Mouse (Mus musculus): ENCODE results near the gene Slc35d2. TPM values are rescaled to one million over a fixed set of nuclear protein-coding genes. Genes with fewer than 3 reads are reported as not detected.

Gene Slc35d2
- total and polyA plus RNA-seq, 3 experiments: 1.3 to 3.1 (median 1.6) TPM

- Histone ChIP-seq H3K27ac (no peak overlapping the region), H3K9ac (ENCODE audit: low read depth, low read length) (no peak overlapping the region), H3K27me3 (ENCODE audit: control insufficient read depth, insufficient read depth, low read length) (no peaks in the 10 kb centered on the region), H3K79me2 (replicated peaks; ENCODE audit: control insufficient read depth, insufficient read depth, low read length) (no peaks in the 10 kb centered on the region), H3K4me1 (ENCODE audit: control insufficient read depth, insufficient read depth, low read length) (no peaks in the 10 kb centered on the region), H3K4me3 (no peak overlapping the region), H3K36me3 (ENCODE audit: control insufficient read depth, insufficient read depth, low read length) (no peaks in the 10 kb centered on the region)
- 79% methylated on average over 9 of the region's 9 CpGs for WGBS
- intact Hi-C loops (cut with DNase I): no loop called here
- no peak for TF ChIP-seq POLR2A (IDR thresholded peaks at IDR 0.05; ENCODE audit: insufficient read depth, low read depth, low read length)
- TF ChIP-seq CTCF (IDR thresholded peaks at IDR 0.05): peak; percentile 70
- DNase-seq: peak in 1 of 2 experiments; percentile 25
These were observed 30.2 kb downstream of the Slc35d2 start for GRCm38 (mm10) chr13:64098992-64099391.

- DNase-seq: peak; percentile 18 to 71
- Histone ChIP-seq H3K36me3 (ENCODE audit: control insufficient read depth, insufficient read depth, low read length) (no peaks in the 10 kb centered on the region), H3K27ac (no peak overlapping the region), H3K4me1 (ENCODE audit: control insufficient read depth, insufficient read depth, low read length) (no peaks in the 10 kb centered on the region), H3K79me2 (replicated peaks; ENCODE audit: control insufficient read depth, insufficient read depth, low read length) (no peaks in the 10 kb centered on the region), H3K27me3 (ENCODE audit: control insufficient read depth, insufficient read depth, low read length) (peaks cover 2% of the 10 kb centered on the region; the same call in 1 of the 2 replicates), H3K4me3 (no peak overlapping the region), H3K9ac (ENCODE audit: low read depth, low read length) (no peak overlapping the region)
- intact Hi-C loops (cut with DNase I): loop anchor here (2.0 kb wide), 1 partner anchor 43 kb away; no protein-coding TSS in a partner anchor
- TF ChIP-seq EP300 (IDR thresholded peaks at IDR 0.05; ENCODE audit: insufficient read depth, low read depth, low read length): no peak
- TF ChIP-seq CTCF (IDR thresholded peaks at IDR 0.05): no peak; the same call in none of the 2 replicates
- TF ChIP-seq POLR2A (IDR thresholded peaks at IDR 0.05; ENCODE audit: insufficient read depth, low read depth, low read length): no peak
- 3% methylated on average over 1 of the region's 1 CpGs for WGBS
These were observed 35.8 kb downstream of the Slc35d2 start for GRCm38 (mm10) chr13:64093341-64093740.

- DNase-seq: no peak
- H3K9ac ChIP-seq (ENCODE audit: low read depth, low read length): no peak overlapping the region
- H3K4me1 ChIP-seq (ENCODE audit: control insufficient read depth, insufficient read depth, low read length): no peaks in the 10 kb centered on the region
- no peak overlapping the region for H3K4me3 ChIP-seq
- H3K27me3 ChIP-seq (ENCODE audit: control insufficient read depth, insufficient read depth, low read length): peaks cover 2% of the 10 kb centered on the region; the same call in 1 of the 2 replicates
- intact Hi-C loops (cut with DNase I): loop anchor here (2.0 kb wide), 1 partner anchor 42 kb away; no protein-coding TSS in a partner anchor
- no peak overlapping the region for H3K27ac ChIP-seq
- WGBS: 64% methylated on average over 6 of the region's 6 CpGs
- TF ChIP-seq CTCF (IDR thresholded peaks at IDR 0.05) (no peak), EP300 (IDR thresholded peaks at IDR 0.05; ENCODE audit: insufficient read depth, low read depth, low read length) (no peak), POLR2A (IDR thresholded peaks at IDR 0.05; ENCODE audit: insufficient read depth, low read depth, low read length) (no peak)
- no peaks in the 10 kb centered on the region for H3K79me2 ChIP-seq (replicated peaks; ENCODE audit: control insufficient read depth, insufficient read depth, low read length)
- H3K36me3 ChIP-seq (ENCODE audit: control insufficient read depth, insufficient read depth, low read length): no peaks in the 10 kb centered on the region
These were observed 36.4 kb downstream of the Slc35d2 start for GRCm38 (mm10) chr13:64092752-64093151.

GRCm38 (mm10) chr13:64092141-64092540 is 37.0 kb downstream of the Slc35d2 start:
- Histone ChIP-seq H3K27ac (no peak overlapping the region), H3K4me3 (no peak overlapping the region), H3K79me2 (replicated peaks; ENCODE audit: control insufficient read depth, insufficient read depth, low read length) (no peaks in the 10 kb centered on the region), H3K27me3 (ENCODE audit: control insufficient read depth, insufficient read depth, low read length) (peaks cover 2% of the 10 kb centered on the region; the same call in 1 of the 2 replicates), H3K9ac (ENCODE audit: low read depth, low read length) (no peak overlapping the region), H3K36me3 (ENCODE audit: control insufficient read depth, insufficient read depth, low read length) (no peaks in the 10 kb centered on the region), H3K4me1 (ENCODE audit: control insufficient read depth, insufficient read depth, low read length) (no peaks in the 10 kb centered on the region)
- no peak for DNase-seq
- intact Hi-C loops (cut with DNase I): loop anchor here (2.0 kb wide), 1 partner anchor 41 kb away; no protein-coding TSS in a partner anchor
- TF ChIP-seq CTCF (IDR thresholded peaks at IDR 0.05): no peak
- no peak for TF ChIP-seq POLR2A (IDR thresholded peaks at IDR 0.05; ENCODE audit: insufficient read depth, low read depth, low read length)
- no peak for TF ChIP-seq EP300 (IDR thresholded peaks at IDR 0.05; ENCODE audit: insufficient read depth, low read depth, low read length)
- WGBS: 74% methylated on average over 3 of the region's 3 CpGs

GRCm38 (mm10) chr13:64091006-64091405 is 38.2 kb downstream of the Slc35d2 start:
- DNase-seq: no peak
- no peaks in the 10 kb centered on the region for H3K79me2 ChIP-seq (replicated peaks; ENCODE audit: control insufficient read depth, insufficient read depth, low read length)
- H3K36me3 ChIP-seq (ENCODE audit: control insufficient read depth, insufficient read depth, low read length): no peaks in the 10 kb centered on the region
- intact Hi-C loops (cut with DNase I): no loop called here
- H3K27ac ChIP-seq: no peak overlapping the region
- no peak overlapping the region for H3K4me3 ChIP-seq
- no peaks in the 10 kb centered on the region for H3K4me1 ChIP-seq (ENCODE audit: control insufficient read depth, insufficient read depth, low read length)
- no peak overlapping the region for H3K9ac ChIP-seq (ENCODE audit: low read depth, low read length)
- WGBS: 74% methylated on average over 7 of the region's 7 CpGs
- TF ChIP-seq EP300 (IDR thresholded peaks at IDR 0.05; ENCODE audit: insufficient read depth, low read depth, low read length) (no peak), CTCF (IDR thresholded peaks at IDR 0.05) (no peak), POLR2A (IDR thresholded peaks at IDR 0.05; ENCODE audit: insufficient read depth, low read depth, low read length) (no peak)
- peaks cover 2% of the 10 kb centered on the region; the same call in 1 of the 2 replicates for H3K27me3 ChIP-seq (ENCODE audit: control insufficient read depth, insufficient read depth, low read length)

GRCm38 (mm10) chr13:64090278-64090677 is 38.9 kb downstream of the Slc35d2 start:
- no peaks in the 10 kb centered on the region for H3K79me2 ChIP-seq (replicated peaks; ENCODE audit: control insufficient read depth, insufficient read depth, low read length)
- no peak overlapping the region for H3K27ac ChIP-seq
- no peak for DNase-seq
- no peaks in the 10 kb centered on the region for H3K4me1 ChIP-seq (ENCODE audit: control insufficient read depth, insufficient read depth, low read length)
- no peaks in the 10 kb centered on the region for H3K36me3 ChIP-seq (ENCODE audit: control insufficient read depth, insufficient read depth, low read length)
- 85% methylated on average over 5 of the region's 5 CpGs for WGBS
- peaks cover 2% of the 10 kb centered on the region; the same call in 1 of the 2 replicates for H3K27me3 ChIP-seq (ENCODE audit: control insufficient read depth, insufficient read depth, low read length)
- TF ChIP-seq POLR2A (IDR thresholded peaks at IDR 0.05; ENCODE audit: insufficient read depth, low read depth, low read length) (no peak), CTCF (IDR thresholded peaks at IDR 0.05) (no peak), EP300 (IDR thresholded peaks at IDR 0.05; ENCODE audit: insufficient read depth, low read depth, low read length) (no peak)
- intact Hi-C loops (cut with DNase I): no loop called here
- no peak overlapping the region for H3K4me3 ChIP-seq
- no peak overlapping the region for H3K9ac ChIP-seq (ENCODE audit: low read depth, low read length)

Data from heart, adult 2 months (tissue).